Mouse (Mus musculus): ENCODE results near the gene Cmbl.
"Not testable (repeated sequence)": the region's sequence is repeated elsewhere in the genome, so short reads cannot be mapped to it uniquely, and the experiment has no call there.

Cmbl gene

DNA sequence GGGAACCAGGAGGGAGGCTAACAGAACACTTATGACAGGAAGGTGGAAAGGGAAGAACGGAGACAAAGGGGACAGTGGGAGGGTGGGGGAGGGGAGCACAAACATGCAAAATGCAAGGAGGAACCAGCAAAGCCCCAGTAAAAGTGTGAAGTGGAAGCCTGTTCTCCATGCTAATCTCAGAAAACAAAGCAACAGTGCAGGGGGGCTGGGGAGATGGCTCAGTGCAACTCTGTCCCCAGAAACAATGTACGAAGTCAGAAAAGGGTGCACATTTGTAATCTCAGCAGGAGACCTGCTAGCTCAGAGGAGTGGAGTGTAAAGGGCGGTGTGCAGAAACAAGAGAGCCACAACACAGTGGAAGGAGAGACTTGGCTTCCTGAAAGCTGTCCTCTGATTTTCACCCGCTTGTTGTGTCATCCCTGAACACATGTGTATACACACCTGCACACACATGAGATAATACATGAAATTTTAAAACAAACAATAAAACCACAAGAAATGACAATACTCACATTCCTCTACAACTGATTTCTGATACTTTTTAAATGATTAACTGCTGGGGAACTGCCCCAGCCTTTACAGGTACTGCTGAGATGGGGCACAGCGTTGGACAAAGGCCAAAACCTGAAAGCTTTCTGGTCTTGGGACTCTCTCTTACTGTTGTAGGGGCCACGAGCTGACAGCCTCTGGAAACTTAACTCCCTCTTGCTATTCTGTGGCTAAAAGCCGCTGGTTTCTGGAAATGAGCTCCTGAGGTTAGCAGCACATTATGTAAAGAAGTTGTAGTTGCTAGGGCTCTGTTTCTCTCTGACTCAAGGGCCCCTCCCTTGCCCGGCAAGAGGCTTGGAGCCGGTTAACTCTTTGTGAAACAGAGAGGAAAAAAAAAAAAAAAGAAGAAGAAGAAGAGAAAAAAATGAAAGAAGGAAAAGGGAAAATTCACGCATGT is 22.9 kb upstream of the Cmbl start:
- no peak for DNase-seq (ENCODE audit: low read depth, low spot score)

DNA sequence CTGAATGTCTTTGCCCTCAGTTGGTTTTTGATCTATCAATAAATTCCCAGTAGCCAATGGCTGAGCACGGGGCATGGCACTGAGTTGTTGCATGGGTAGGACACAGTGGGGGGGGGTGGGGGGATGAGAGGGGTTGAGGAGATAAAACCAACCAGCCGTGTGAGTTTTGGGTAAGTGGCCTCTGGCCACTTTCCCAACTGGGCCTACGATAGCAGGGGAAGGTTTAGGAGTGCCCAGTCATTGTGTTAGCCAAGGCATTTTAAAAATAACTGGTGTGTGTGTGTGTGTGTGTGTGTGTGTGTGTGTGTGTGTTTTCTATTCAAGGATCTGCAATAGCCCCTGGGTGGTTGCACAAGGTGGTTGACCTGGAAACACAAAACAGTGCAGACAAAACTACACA is 21.9 kb upstream of the Cmbl start:
- no peak for DNase-seq (ENCODE audit: low read depth, low spot score)

DNA sequence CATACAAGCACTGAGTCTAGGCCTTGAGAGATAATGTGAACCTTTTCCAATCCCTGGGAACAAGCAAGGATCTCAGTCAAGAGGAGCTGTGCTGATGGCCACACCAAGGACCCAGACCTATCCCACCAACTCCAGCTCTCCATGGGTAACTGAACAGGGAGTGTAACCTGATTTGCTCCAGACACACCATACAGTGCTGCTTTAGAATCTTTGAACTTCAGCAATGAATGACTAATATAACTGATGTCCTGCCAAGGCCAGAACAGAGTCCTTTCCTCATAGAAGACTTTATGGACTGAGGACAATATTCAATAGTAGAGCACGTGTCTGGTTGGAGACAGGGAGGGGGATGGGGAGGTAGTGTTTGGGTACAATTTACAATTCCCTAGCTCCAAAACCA is 20.1 kb upstream of the Cmbl start:
- DNase-seq (ENCODE audit: low read depth, low spot score) = no peak

- DNase-seq (ENCODE audit: low read depth, low spot score) = no peak
These were observed 18.9 kb upstream of the Cmbl start for GRCm38 (mm10) chr15:31546291-31546690.

- DNase-seq (ENCODE audit: low read depth, low spot score) = no peak
These were observed 17.8 kb upstream of the Cmbl start for GRCm38 (mm10) chr15:31547421-31547820.

- no peak for DNase-seq (ENCODE audit: low read depth, low spot score)
These were observed 14.8 kb upstream of the Cmbl start for GRCm38 (mm10) chr15:31550381-31550780.

DNA sequence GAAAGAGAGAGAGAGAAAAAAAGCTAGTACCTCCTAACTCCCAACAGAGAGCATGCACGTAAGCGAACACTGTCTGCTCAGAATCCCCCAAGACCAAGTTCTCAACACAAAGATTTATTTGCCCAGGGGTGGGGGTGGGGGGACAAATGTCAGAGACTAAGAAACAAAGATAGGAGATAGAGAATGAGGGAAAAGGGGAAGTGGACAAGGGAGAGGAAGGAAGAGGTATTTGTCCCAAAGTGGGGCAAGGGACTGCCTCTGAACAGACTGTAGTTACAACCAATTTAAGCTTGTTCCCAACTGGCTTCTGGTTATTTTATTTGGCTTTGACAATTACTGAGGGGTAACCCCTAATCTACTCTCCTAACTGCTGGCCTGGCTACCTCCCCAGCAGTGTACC is 10.3 kb upstream of the Cmbl start:
- no peak for DNase-seq (ENCODE audit: low read depth, low spot score)

GRCm38 (mm10) chr15:31561390-31561789 is 3.8 kb upstream of the Cmbl start:
- DNase-seq (ENCODE audit: low read depth, low spot score) = no peak

DNA sequence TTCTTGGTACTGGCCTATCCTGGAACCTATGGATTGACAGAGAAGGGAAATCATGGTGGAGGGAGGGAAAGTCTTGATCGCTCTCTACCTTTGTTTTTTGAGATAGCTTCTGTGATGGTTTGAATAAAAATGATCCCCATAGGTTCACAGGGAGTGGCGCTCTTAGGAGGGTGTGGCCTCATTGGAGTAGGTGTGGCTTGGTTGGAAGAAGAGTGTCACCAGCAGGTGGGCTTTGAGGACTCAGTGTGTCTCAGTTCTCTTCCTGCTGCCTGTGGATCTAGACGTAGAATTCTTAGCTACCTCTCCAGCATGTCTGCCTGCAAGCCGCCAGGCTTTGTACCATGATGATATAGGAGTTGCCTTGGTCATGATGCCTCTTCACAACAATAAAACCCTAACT is 3.2 kb upstream of the Cmbl start:
- no peak for DNase-seq (ENCODE audit: low read depth, low spot score)

DNA sequence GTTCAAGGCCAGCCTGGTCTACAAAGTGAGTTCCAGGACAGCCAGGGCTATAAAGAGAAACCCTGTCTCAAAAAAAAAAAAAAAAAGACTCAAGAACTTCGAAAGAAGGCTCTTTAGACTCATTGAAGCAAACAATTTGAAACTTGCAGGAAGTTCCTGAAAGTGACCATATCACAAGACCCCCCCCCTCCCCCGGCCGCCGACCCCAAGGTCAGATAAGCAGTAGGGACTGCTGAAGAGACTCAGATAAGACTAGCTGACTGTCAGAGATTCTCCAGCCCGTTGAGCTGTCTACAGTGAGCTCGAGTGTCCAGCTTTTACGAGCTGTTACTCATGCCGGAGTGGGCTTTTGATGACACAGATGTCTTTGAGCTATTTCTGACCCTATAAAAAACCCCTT is 2.3 kb upstream of the Cmbl start:
- no peak for DNase-seq (ENCODE audit: low read depth, low spot score)

- no peak for DNase-seq (ENCODE audit: low read depth, low spot score)
These were observed 1.3 kb upstream of the Cmbl start for GRCm38 (mm10) chr15:31563577-31564546.

GRCm38 (mm10) chr15:31565786-31566185 is 597 bp downstream of the Cmbl start:
- DNase-seq (ENCODE audit: low read depth, low spot score) = no peak

- no peak for DNase-seq (ENCODE audit: low read depth, low spot score)
These were observed 2.2 kb downstream of the Cmbl start for GRCm38 (mm10) chr15:31567431-31567830.

- no peak for DNase-seq (ENCODE audit: low read depth, low spot score)
These were observed 3.4 kb downstream of the Cmbl start for GRCm38 (mm10) chr15:31568581-31568996.

DNA sequence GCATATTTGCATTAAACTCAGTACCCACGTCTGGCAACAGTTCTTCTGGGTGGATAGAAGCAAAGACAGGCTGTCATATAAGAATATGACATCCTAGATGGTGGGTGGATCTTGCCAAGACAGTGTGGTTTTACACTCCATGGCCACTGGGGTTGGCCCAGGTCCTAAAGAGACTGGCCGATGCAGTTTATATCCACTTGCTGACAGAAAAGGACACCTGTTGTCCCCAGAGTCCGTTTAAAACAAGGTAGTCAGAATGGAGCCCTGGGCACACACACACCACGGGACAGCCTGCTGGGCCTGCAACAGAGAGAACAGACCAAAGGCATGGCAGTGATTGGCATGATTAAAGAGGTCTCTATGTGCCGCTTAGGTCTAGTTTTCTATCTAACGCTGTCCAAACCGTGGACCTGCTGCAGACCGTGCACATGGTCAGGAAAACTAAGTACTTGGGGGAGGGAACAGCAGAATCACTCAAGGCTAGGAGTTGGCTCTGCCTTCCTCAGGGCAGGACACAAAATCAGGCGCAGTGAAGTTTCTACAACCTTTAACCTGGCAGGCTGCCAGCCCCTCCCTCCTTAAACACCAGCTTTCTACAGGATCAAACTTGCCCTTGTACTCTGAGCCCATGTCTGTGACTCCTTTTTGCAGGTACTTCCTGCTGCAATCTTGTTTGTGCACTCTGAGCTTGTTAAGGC is 4.3 kb downstream of the Cmbl start:
- DNase-seq (ENCODE audit: low read depth, low spot score) = no peak

- DNase-seq (ENCODE audit: low read depth, low spot score) = no peak
These were observed 5.8 kb downstream of the Cmbl start for GRCm38 (mm10) chr15:31570959-31571358.

GRCm38 (mm10) chr15:31571906-31572722 is 6.9 kb downstream of the Cmbl start:
- DNase-seq (ENCODE audit: low read depth, low spot score) = no peak

DNA sequence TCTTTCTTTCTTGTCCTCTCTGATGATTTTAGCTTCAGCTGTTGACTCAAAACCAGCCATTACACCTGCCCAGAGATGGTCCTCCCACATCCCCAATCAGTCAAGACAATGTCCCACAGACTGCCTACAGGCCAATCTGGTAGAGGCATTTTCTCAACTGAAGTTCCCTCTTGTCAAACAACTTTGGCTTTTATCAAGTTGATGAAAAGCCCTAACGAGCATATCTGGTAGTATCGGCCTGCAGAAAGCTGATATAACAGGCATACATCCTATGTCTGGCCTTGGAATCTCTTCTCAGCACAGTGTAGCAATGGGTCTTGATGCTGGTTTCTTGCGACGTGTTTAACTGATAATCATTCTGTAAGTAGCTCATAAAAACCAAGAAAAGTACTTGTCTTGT is 8.1 kb downstream of the Cmbl start:
- DNase-seq (ENCODE audit: low read depth, low spot score) = no peak

DNA sequence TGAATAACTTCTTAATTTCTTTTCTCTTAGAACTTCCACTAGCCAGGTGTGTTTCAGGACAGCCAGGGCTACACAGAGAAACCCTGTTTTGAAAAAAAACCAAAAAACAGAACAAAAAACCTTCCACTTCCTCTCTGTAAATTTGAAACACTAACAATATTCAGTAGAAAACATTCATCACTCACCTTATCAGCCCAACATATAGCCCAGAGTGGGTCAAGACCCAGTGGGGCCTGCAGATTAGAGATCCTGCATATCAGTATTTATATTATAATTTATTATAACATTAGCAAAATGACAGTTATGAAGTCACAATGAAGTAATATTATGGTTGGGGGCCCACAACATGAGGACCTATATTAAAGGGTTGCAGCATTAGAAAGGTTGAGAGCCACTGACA is 8.5 kb downstream of the Cmbl start:
- DNase-seq (ENCODE audit: low read depth, low spot score) = no peak

- DNase-seq (ENCODE audit: low read depth, low spot score) = no peak
These were observed 10.9 kb downstream of the Cmbl start for GRCm38 (mm10) chr15:31576076-31576475.

- not testable (repeated sequence) for DNase-seq (ENCODE audit: low read depth, low spot score)
These were observed 15.9 kb downstream of the Cmbl start for GRCm38 (mm10) chr15:31581086-31581485.
